Mouse (Mus musculus) heart, adult 2 months (tissue): ENCODE results near the gene Cep295.

Experiments used
- CTCF ChIP-seq: fragments of 200-600 bp; IDR thresholded peaks from 2 replicates; pipeline ENCODE4 v1.8.1; 2022; ENCODE audit warnings: antibody characterized with exemption, mild to moderate bottlenecking, moderate library complexity
- EP300 ChIP-seq: fragments of 200-500 bp; IDR thresholded peaks from 2 replicates; pipeline ENCODE4 v1.6.1; 2011; ENCODE audit warnings: low read depth, low read length, control low read depth; ENCODE audit not compliant: insufficient read depth
- POLR2A ChIP-seq: fragments of 200-500 bp; IDR thresholded peaks from 2 replicates; pipeline ENCODE4 v1.6.1; 2011; ENCODE audit warnings: mild to moderate bottlenecking, low read depth, low read length, control low read depth; ENCODE audit not compliant: insufficient read depth

- TF ChIP-seq CTCF (no peak), EP300 (no peak), POLR2A (no peak)
These were observed 47.4 kb downstream of the Cep295 start for GRCm38 (mm10) chr9:15310179-15310578.
